Mouse (Mus musculus) myocyte (in vitro differentiated cells): Measurements from ENCODE around the gene Rhoh. TPM values are rescaled to one million over a fixed set of nuclear protein-coding genes. Genes with fewer than 3 reads are reported as not detected.

Source experiments
- H3K27me3 ChIP-seq: one replicate; pipeline ENCODE4 v1.6.1; 2011; ENCODE audit not compliant: control insufficient read depth, insufficient read depth, insufficient read length
- H3K36me3 ChIP-seq: one replicate; pipeline ENCODE4 v1.6.1; 2011; ENCODE audit not compliant: control insufficient read depth, insufficient read depth
- H3K4me2 ChIP-seq: one replicate; pipeline ENCODE4 v1.6.1; 2011; ENCODE audit warnings: low read depth, control low read depth
- H3K4me3 ChIP-seq: one replicate; pipeline ENCODE4 v1.5.1; 2011; ENCODE audit warnings: mild to moderate bottlenecking, control low read depth, moderate library complexity
- H3K79me2 ChIP-seq: one replicate; pipeline ENCODE4 v1.6.1; 2011; ENCODE audit not compliant: control insufficient read depth, insufficient read depth
- H3ac ChIP-seq: one replicate; pipeline ENCODE4 v1.6.1; 2011; ENCODE audit not compliant: control insufficient read depth, insufficient read length
- CEBPB ChIP-seq: IDR thresholded peaks from 2 replicates; pipeline ENCODE4 v1.6.1; 2011; ENCODE audit warnings: mild to moderate bottlenecking, moderate library complexity; ENCODE audit not compliant: poor library complexity, insufficient read depth, severe bottlenecking
- E2F4 ChIP-seq: IDR thresholded peaks from one replicate; pipeline ENCODE4 v1.6.1; 2011; ENCODE audit warnings: mild to moderate bottlenecking, control low read depth, moderate library complexity; ENCODE audit not compliant: insufficient read depth
- MAX ChIP-seq: IDR thresholded peaks from one replicate; pipeline ENCODE4 v1.6.1; 2011; ENCODE audit warnings: low read depth, mild to moderate bottlenecking, control low read depth
- MYOD1 ChIP-seq, 3 experiments: IDR thresholded peaks; one replicate each; pipeline ENCODE4 v1.6.1; 2011; ENCODE audit warnings: control low read depth in 2 of 3, low read depth in 2 of 3, mild to moderate bottlenecking in 2 of 3, moderate library complexity in 1 of 3; ENCODE audit not compliant: insufficient read length in 2 of 3, control insufficient read depth in 1 of 3
- MYOG ChIP-seq, 3 experiments: IDR thresholded peaks; one replicate each; pipeline ENCODE4 v1.6.1; 2011; ENCODE audit warnings: control low read depth in 2 of 3, low read depth in 2 of 3, mild to moderate bottlenecking in 2 of 3; ENCODE audit not compliant: insufficient read length in 2 of 3, control insufficient read depth in 1 of 3, insufficient read depth in 1 of 3
- POLR2A ChIP-seq: IDR thresholded peaks from one replicate; pipeline ENCODE4 v1.6.1; 2011; ENCODE audit warnings: low read depth, mild to moderate bottlenecking, control low read depth, moderate library complexity; ENCODE audit not compliant: insufficient read length
- POLR2AphosphoS2 ChIP-seq: IDR thresholded peaks from one replicate; pipeline ENCODE4 v1.6.1; 2011; ENCODE audit warnings: low read depth, control low read depth; ENCODE audit not compliant: insufficient read length
- REST ChIP-seq: IDR thresholded peaks from one replicate; pipeline ENCODE4 v1.6.1; 2011; ENCODE audit warnings: mild to moderate bottlenecking, control low read depth, moderate library complexity; ENCODE audit not compliant: insufficient read depth, insufficient read length
- SRF ChIP-seq: IDR thresholded peaks from one replicate; pipeline ENCODE4 v1.6.1; 2011; ENCODE audit warnings: low read depth; ENCODE audit not compliant: control insufficient read depth, insufficient read length
- TCF12 ChIP-seq: IDR thresholded peaks from one replicate; pipeline ENCODE4 v1.6.1; 2011; ENCODE audit warnings: mild to moderate bottlenecking, control low read depth; ENCODE audit not compliant: poor library complexity, insufficient read depth, severe bottlenecking
- TCF3 ChIP-seq: IDR thresholded peaks from one replicate; pipeline ENCODE4 v1.6.1; 2011; ENCODE audit warnings: low read depth, control low read depth; ENCODE audit not compliant: insufficient read length
- USF1 ChIP-seq: IDR thresholded peaks from one replicate; pipeline ENCODE4 v1.6.1; 2011; ENCODE audit warnings: low read depth, mild to moderate bottlenecking, control low read depth, moderate library complexity
- polyA plus RNA-seq: library from polyadenylated mRNA; unstranded; fragments of >200 nt; fragmentation: generic; extraction: Trizol; gene quantifications from one replicate; pipeline ENCODE4 v1.2.1, GENCODE M21; 2012; ENCODE audit warnings: missing spikeins

Rhoh gene
- polyA plus RNA-seq, 1 experiment, result 0.28 TPM

DNA sequence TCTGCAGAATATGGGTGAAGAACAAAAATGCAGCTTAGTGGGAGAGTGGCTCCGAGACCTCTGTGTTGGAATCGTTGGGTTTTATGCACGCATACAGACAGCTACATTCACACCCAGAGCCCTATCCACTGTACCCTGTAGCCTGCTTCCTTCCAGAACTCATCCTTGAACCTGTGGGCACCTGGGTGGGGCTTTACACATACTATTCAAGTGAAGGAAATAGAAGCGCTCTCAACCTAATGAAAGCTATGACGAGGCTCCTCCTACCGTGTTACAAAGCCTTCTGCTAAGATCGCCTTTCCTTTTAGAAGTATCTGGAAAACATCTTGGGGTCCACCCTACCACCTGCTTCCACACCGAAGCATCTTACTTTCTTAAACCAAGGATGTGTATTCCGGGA lies 52.1 kb downstream of the Rhoh start:
- H3K79me2 ChIP-seq, result no peaks in the 10 kb centered on the region
- H3ac ChIP-seq, result no peak overlapping the region
- no peak overlapping the region for H3K4me3 ChIP-seq
- H3K36me3 ChIP-seq, result no peaks in the 10 kb centered on the region
- TF ChIP-seq CEBPB, result no peak
- no peak for TF ChIP-seq SRF
- TF ChIP-seq TCF3, result no peak
- no peak for TF ChIP-seq TCF12
- TF ChIP-seq POLR2AphosphoS2, result no peak
- no peak for TF ChIP-seq MYOG (IDR thresholded peaks at IDR 0.05; ENCODE audit: control insufficient read depth in 1 of 3, insufficient read depth in 1 of 3, insufficient read length in 2 of 3, low read depth in 2 of 3)
- TF ChIP-seq MYOD1 (IDR thresholded peaks at IDR 0.05; ENCODE audit: control insufficient read depth in 1 of 3, insufficient read length in 2 of 3, low read depth in 2 of 3), result no peak
- TF ChIP-seq USF1, result no peak
- TF ChIP-seq MAX, result no peak
- no peak for TF ChIP-seq POLR2A
- TF ChIP-seq E2F4, result no peak
- no peak for TF ChIP-seq REST
- H3K4me2 ChIP-seq, result no peak overlapping the region
- H3K27me3 ChIP-seq, result no peaks in the 10 kb centered on the region

GRCm38 (mm10) chr5:65914342-65914741 lies 53.3 kb downstream of the Rhoh start:
- H3K36me3 ChIP-seq, result no peaks in the 10 kb centered on the region
- H3ac ChIP-seq, result no peak overlapping the region
- H3K27me3 ChIP-seq, result no peaks in the 10 kb centered on the region
- no peak for TF ChIP-seq MYOG (IDR thresholded peaks at IDR 0.05; ENCODE audit: control insufficient read depth in 1 of 3, insufficient read depth in 1 of 3, insufficient read length in 2 of 3, low read depth in 2 of 3)
- no peak for TF ChIP-seq SRF
- no peak for TF ChIP-seq REST
- H3K4me3 ChIP-seq, result no peak overlapping the region
- no peaks in the 10 kb centered on the region for H3K79me2 ChIP-seq
- H3K4me2 ChIP-seq, result no peak overlapping the region

DNA sequence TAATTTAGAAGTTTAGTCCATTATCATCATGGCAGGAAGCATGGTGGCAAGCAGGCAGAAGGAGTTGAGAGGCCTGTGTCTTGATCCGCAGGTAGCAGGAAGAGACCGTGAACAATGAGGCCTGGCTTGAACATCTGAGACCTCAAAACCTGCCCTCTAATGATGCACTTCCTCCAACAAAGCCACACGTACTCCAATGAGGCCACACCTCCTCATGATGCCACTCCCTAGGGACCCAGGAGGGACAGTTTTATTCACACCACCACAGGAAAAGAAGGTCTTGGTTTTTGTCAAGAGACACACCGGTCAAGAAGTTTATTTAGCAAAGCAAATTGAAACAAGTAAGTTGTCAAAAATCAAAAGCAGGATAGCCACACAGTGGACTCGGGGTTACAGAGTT lies 55.9 kb downstream of the Rhoh start:
- no peaks in the 10 kb centered on the region for H3K79me2 ChIP-seq
- no peak overlapping the region for H3K4me2 ChIP-seq
- H3ac ChIP-seq, result no peak overlapping the region
- no peak overlapping the region for H3K4me3 ChIP-seq
- no peaks in the 10 kb centered on the region for H3K36me3 ChIP-seq
- H3K27me3 ChIP-seq, result no peaks in the 10 kb centered on the region
- TF ChIP-seq USF1 (no peak), SRF (no peak), TCF12 (no peak), POLR2A (no peak), REST (no peak), E2F4 (no peak), MAX (no peak), POLR2AphosphoS2 (no peak), MYOD1 (IDR thresholded peaks at IDR 0.05; ENCODE audit: control insufficient read depth in 1 of 3, insufficient read length in 2 of 3, low read depth in 2 of 3) (no peak), TCF3 (no peak), CEBPB (no peak), MYOG (IDR thresholded peaks at IDR 0.05; ENCODE audit: control insufficient read depth in 1 of 3, insufficient read depth in 1 of 3, insufficient read length in 2 of 3, low read depth in 2 of 3) (no peak)

- Histone ChIP-seq H3ac (no peak overlapping the region), H3K79me2 (no peaks in the 10 kb centered on the region), H3K4me3 (no peak overlapping the region), H3K27me3 (no peaks in the 10 kb centered on the region), H3K36me3 (no peaks in the 10 kb centered on the region), H3K4me2 (no peak overlapping the region)
- no peak for TF ChIP-seq E2F4
These were observed 57.6 kb downstream of the Rhoh start for GRCm38 (mm10) chr5:65918601-65919000.

- Histone ChIP-seq H3K36me3 (no peaks in the 10 kb centered on the region), H3K79me2 (no peaks in the 10 kb centered on the region), H3K27me3 (no peaks in the 10 kb centered on the region), H3K4me2 (no peak overlapping the region), H3ac (no peak overlapping the region), H3K4me3 (no peak overlapping the region)
- no peak for TF ChIP-seq E2F4
- no peak for TF ChIP-seq TCF12
- no peak for TF ChIP-seq MYOG (IDR thresholded peaks at IDR 0.05; ENCODE audit: control insufficient read depth in 1 of 3, insufficient read depth in 1 of 3, insufficient read length in 2 of 3, low read depth in 2 of 3)
- TF ChIP-seq POLR2A, result no peak
- TF ChIP-seq CEBPB, result no peak
- TF ChIP-seq TCF3, result no peak
- TF ChIP-seq POLR2AphosphoS2, result no peak
- no peak for TF ChIP-seq MAX
- no peak for TF ChIP-seq USF1
- TF ChIP-seq REST, result no peak
These were observed 58.3 kb downstream of the Rhoh start for GRCm38 (mm10) chr5:65919326-65919725.
